Mouse (Mus musculus) liver, embryonic 14.5 days (tissue): ENCODE measurements around the gene Sh3d19.

Source experiments
- CTCF ChIP-seq: IDR thresholded peaks from 2 replicates; pipeline ENCODE4 v1.5.1; 2016; ENCODE audit warnings: antibody characterized with exemption, low read depth, control low read depth
- EP300 ChIP-seq: IDR thresholded peaks from 2 replicates; pipeline ENCODE4 v1.6.1; 2016; ENCODE audit warnings: antibody characterized with exemption, low read depth

GRCm38 (mm10) chr3:85991802-85992156 lies 20.9 kb downstream of the Sh3d19 start:
- TF ChIP-seq CTCF (no peak), EP300 (no peak; the same call in 1 of the 2 replicates)
